Mouse (Mus musculus) kidney, adult 18-20 months (tissue): Measurements from ENCODE around the gene Stk39.

Experiments used
- DNase-seq: peaks from one replicate; pipeline ENCODE4 v3.0.0; 2021

The Stk39 gene

GRCm38 (mm10) chr2:68215176-68215575, 256.9 kb downstream of the Stk39 start:
- DNase-seq = no peak

GRCm38 (mm10) chr2:68214400-68214799, 257.7 kb downstream of the Stk39 start:
- DNase-seq = no peak

- no peak for DNase-seq
Observed at GRCm38 (mm10) chr2:68211443-68211842, 260.6 kb downstream of the Stk39 start.

- no peak for DNase-seq
Observed at GRCm38 (mm10) chr2:68196245-68196644, 275.8 kb downstream of the Stk39 start.

- no peak for DNase-seq
Observed at GRCm38 (mm10) chr2:68194444-68194843, 277.6 kb downstream of the Stk39 start.

GRCm38 (mm10) chr2:68193465-68193837, 278.6 kb downstream of the Stk39 start:
- no peak for DNase-seq

GRCm38 (mm10) chr2:68192605-68193464, 279.2 kb downstream of the Stk39 start:
- no peak for DNase-seq

- no peak for DNase-seq
Observed at GRCm38 (mm10) chr2:68176425-68176824, 295.6 kb downstream of the Stk39 start.

- no peak for DNase-seq
Observed at GRCm38 (mm10) chr2:68171306-68171705, 300.8 kb downstream of the Stk39 start.

GRCm38 (mm10) chr2:68162012-68162411, 310.1 kb downstream of the Stk39 start:
- no peak for DNase-seq

GRCm38 (mm10) chr2:68160566-68160965, 311.5 kb downstream of the Stk39 start:
- DNase-seq = no peak
